Mouse (Mus musculus) cerebellum, adult (tissue): Measurements from ENCODE around the gene Large1.
"Not testable (repeated sequence)": the region's sequence is repeated elsewhere in the genome, so short reads cannot be mapped to it uniquely, and the experiment has no call there.

Experiments used
- ATAC-seq: cut with Nextera tagmentation; 2 replicates; pipeline ENCODE4 v1.9.2; 2017; ENCODE audit warnings: mild to moderate bottlenecking, moderate library complexity, mixed read lengths; ENCODE audit not compliant: insufficient number of reproducible peaks, low FRiP score, low TSS enrichment

The Large1 gene

GRCm38 (mm10) chr8:73052414-73052813, 300.9 kb downstream of the Large1 start:
- ATAC-seq = no peak

- ATAC-seq = no peak
Observed at GRCm38 (mm10) chr8:73048136-73048535, 305.2 kb downstream of the Large1 start.

DNA sequence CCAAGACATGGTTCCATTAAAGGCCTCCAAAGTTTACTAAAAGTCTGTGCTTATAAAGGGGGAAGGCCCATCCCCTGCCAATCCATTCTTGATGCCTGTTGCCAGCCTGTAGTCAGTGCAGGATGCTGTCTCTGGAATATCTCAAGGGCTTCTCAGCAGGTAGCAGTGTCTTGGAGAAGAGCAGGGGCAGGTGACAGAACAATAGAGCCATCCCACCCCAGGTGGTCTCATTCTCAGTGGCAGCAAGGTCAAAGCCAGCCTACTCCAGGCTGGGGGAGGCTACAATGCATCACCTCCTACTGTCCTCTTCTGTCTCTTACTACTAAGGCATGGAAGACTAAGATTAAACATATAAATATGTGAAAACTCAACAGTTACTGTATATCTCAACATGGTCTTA, 323.6 kb downstream of the Large1 start:
- no peak for ATAC-seq

- no peak for ATAC-seq
Observed at GRCm38 (mm10) chr8:73018241-73018640, 335.1 kb downstream of the Large1 start.

- no peak for ATAC-seq
Observed at GRCm38 (mm10) chr8:73017601-73018000, 335.7 kb downstream of the Large1 start.

DNA sequence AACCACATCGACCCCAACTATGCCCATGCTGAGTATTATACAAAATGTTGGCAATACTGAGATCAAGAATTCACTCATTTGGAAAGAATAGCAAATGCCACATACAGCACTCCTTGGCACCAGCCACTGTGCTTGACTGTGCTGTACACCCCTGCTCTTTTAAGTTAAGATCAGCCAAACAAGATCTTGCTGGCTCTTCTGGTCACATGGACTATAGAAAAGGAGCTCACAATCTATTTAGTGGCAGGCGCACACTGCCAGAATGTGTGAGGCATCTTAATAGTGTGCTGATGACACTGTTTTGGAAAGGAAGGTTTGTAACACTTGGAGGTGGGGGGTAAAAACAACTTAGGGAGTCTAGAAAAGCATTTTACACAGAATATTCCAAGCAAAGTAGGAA, 337.0 kb downstream of the Large1 start:
- no peak for ATAC-seq

DNA sequence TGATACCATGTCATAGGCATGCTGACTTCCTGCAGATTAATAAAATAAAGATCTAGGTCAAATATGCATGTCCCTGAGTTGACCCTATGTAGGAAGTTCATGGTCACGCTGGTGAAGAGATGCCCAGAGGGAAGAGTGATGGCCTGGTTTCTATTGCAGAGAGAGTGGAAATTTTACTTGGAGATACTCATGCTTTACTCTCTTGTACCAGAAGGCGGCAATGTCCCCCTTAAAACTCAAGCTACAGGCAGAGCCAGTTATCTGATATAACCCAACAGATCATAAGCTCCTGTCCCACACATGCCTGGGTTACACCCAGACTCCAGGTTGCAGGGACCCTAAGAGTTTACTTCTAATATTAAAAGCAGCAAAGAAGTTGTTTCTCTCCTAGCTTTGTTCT, 345.9 kb downstream of the Large1 start:
- ATAC-seq = peak; percentile 42; the same call in 1 of the 2 replicates

DNA sequence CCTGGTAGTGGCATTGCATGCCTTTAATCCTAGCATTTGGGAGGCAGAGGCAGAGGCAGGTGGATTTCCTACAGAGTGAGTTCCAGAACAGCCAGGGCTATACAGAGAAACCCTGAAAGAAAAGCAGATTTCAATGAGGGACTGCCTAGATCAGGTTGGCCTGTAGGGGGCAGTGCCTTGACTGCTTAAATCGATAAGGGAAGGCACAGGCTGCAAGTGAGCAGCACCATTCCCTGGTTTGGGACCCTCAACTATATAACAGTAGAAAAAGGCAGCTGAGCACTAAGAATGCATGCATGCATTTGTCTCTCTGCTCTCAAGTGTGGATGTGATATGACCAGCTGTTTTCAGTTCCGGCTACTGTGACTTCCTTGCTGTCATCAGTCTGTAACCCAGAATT, 349.5 kb downstream of the Large1 start:
- ATAC-seq = 0 out of 2 replicates have a peak, but pooled peaks have one; percentile 52

DNA sequence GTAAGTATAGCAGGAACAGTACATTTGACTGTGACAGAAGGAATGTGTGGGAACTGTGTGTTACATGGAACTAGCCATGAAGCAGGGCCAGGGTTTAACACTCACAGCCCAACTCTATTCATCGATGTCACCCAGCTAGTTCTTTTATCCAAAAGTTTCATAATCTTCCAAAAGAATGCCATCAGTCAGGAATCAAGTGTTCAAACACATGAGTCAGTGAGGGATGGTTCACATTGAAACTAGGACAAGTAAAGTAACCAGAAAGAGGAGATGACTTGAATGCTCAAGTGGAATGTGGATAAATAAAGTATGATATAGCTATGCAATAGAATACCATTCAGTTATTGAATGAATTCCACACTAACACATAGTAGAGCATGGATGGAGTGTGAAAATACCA, 359.5 kb downstream of the Large1 start:
- no peak for ATAC-seq

DNA sequence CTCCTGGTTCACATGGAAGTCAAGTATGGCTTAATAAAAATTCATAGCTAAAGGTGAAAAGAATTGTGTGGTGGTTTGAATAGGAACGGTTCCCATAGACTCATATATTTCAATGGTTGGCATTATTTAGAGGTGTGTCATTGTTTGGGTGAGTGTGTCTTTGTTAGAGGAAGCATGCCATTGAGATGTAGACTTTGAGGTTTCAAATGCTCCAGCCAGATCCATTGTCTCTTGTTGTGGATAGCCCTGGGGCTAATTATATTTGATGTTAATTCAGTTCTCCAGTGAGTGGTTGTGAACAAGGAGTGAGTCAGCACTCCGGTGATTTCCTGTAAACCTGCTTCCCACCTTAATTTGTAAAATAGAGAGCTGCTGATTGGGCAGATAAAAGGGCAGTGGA, 362.9 kb downstream of the Large1 start:
- ATAC-seq = no peak

GRCm38 (mm10) chr8:72982832-72983231, 370.5 kb downstream of the Large1 start:
- no peak for ATAC-seq

- ATAC-seq = no peak
Observed at GRCm38 (mm10) chr8:72955074-72955473, 398.3 kb downstream of the Large1 start.

DNA sequence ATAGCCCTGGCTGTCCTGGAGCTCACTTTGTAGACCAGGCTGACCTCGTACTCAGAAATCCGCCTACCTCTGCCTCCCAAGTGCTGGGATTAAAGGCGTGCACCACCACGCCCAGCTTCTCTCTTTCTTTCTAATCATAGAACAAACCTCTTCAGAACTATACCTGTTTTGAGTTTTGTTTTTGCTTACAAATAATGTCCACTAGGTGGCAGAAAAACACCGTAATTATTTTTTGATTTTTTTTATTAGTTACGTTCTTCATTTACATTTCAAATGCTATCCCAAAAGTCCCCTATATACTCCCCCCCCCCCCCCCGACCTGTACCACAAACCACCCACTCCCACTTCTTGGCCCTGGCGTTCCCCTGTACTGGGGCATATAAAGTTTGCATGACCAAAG, 411.9 kb downstream of the Large1 start:
- ATAC-seq = not testable (repeated sequence)

- no peak; the same call in none of the 2 replicates for ATAC-seq
Observed at GRCm38 (mm10) chr8:72919182-72919902, 434.0 kb downstream of the Large1 start.

DNA sequence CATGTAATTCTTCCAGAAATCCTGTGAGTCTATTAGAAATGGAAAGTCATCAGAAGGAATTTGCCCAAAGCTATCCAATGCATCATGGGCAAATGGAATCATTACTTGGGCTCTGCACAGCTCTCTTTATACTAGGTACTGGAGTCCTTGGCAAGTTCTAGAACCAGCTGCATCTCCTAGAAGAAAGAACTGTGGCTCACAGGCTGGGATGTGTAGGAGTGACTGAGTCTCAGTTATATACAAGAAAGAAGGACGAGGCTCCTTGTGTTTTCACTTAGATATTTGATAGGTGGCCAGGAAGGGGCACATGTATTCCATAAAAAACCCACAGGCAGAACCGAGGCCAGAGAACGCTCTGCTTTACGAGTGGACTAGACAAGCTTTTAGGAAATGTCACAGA, 447.8 kb downstream of the Large1 start:
- no peak for ATAC-seq

GRCm38 (mm10) chr8:72901591-72901990, 451.7 kb downstream of the Large1 start:
- ATAC-seq = no peak

DNA sequence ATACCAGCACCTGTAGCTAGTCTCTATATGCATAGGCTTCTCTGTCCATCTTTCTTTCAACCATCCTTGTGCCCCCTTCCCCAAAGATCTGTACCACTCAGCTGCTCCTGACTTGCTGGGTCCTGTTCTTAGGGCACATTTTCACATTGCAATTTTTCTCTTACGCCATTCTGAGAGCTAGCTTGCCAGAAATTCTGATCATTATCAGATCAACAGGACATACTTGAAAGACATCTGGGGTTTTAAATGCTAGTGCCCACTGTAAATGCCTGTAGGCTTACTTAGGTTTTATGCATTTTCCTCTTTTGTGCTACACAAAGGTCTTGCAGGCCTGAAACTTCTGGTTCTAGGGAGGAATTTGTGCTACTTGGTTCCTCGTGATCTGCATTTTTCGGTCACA, 454.0 kb downstream of the Large1 start:
- no peak for ATAC-seq

GRCm38 (mm10) chr8:72883033-72883432, 470.3 kb downstream of the Large1 start:
- no peak for ATAC-seq

- ATAC-seq = no peak
Observed at GRCm38 (mm10) chr8:72873411-72873810, 479.9 kb downstream of the Large1 start.

GRCm38 (mm10) chr8:72846881-72847280, 506.5 kb downstream of the Large1 start:
- ATAC-seq = peak; percentile 40

GRCm38 (mm10) chr8:72835863-72836262, 517.5 kb downstream of the Large1 start:
- ATAC-seq = no peak

GRCm38 (mm10) chr8:72833112-72833511, 520.2 kb downstream of the Large1 start:
- 0 out of 2 replicates have a peak, but pooled peaks have one; percentile 10 for ATAC-seq
